Mouse (Mus musculus): ENCODE results near the gene Cyp2w1.

Cyp2w1 gene

GRCm38 (mm10) chr5:139404801-139405401 is 52.5 kb downstream of the Cyp2w1 start, which contains the start of gene C130050O18Rik:
Gene C130050O18Rik (plus strand): TSS chr5:139405280.
- no peak for DNase-seq (ENCODE audit: low read depth)

GRCm38 (mm10) chr5:139405478-139405877 is 53.1 kb downstream of the Cyp2w1 start:
- no peak for DNase-seq (ENCODE audit: low read depth)

- no peak for DNase-seq (ENCODE audit: low read depth)
These were observed 53.5 kb downstream of the Cyp2w1 start for GRCm38 (mm10) chr5:139405953-139406352.

Data from naive thymus-derived CD4-positive, alpha-beta T cell, adult 2 months (primary cell).